Mouse (Mus musculus): ENCODE data around the gene Mamdc4. TPM values are rescaled to one million over a fixed set of nuclear protein-coding genes. Genes with fewer than 3 reads are reported as not detected.
A peak's percentile ranks its signal among the peaks of the same experiment; 100 is the strongest.
"Not testable (repeated sequence)": the region's sequence is repeated elsewhere in the genome, so short reads cannot be mapped to it uniquely, and the experiment has no call there.

Mamdc4 gene
- total RNA-seq, 2 experiments from 2014 or later = 1.6 to 4.0 TPM

DNA sequence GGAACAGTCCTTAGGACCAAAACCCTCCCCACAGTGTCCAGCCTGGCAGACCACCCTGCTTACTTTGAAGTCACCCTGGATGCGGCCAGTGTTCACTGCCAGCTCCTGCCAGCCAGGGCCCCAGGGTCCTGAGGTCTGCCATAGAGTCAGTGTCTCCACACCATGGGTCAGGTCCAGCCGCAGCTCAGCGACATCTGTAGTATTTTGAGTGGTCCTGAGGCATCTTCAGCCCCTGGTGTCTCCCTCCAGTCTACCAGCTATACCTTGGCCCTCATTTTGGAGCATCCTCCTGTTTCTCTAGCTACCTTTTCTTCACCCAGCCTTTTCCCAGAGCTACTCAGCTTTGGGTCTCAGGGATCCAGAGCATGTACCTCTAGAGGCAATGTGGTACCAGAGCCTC, 5.3 kb downstream of the Mamdc4 start:
- no peak overlapping the region for H3K27ac ChIP-seq
- DNase-seq = no peak
- no peak overlapping the region for H3K4me3 ChIP-seq
- TF ChIP-seq CTCF (IDR thresholded peaks at IDR 0.05) = no peak
- intact Hi-C loops (cut with DNase I) = no loop called here

- intact Hi-C loops (cut with DNase I) = no loop called here
- no peak overlapping the region for H3K4me3 ChIP-seq
- no peak for TF ChIP-seq CTCF (IDR thresholded peaks at IDR 0.05)
- no peak for DNase-seq
- no peak overlapping the region for H3K27ac ChIP-seq
These were observed 6.1 kb downstream of the Mamdc4 start for GRCm38 (mm10) chr2:25568473-25569019.

DNA sequence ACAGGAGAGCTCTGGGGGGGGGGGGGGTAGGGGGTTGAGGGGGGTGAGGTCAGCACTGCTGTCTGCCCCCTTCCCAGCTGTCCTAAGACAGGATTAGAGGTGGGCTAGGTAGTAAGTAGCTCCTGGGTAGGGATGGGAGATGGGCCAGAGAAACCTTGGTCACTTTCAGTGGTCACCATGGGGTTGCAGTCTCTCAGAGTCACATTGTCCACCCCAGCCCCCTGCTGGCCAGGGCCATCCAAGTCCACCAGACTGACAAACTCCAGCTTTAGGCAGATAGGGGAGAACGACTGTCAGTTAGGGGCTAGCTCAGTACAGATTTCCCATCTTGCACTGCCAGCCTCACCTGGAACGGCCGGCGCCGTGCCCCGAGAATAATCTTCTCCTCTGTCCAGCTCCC, 8.1 kb downstream of the Mamdc4 start:
- TF ChIP-seq CTCF (IDR thresholded peaks at IDR 0.05) = no peak; the same call in 1 of the 2 replicates
- DNase-seq = no peak
- intact Hi-C loops (cut with DNase I) = no loop called here
- H3K4me3 ChIP-seq = no peak overlapping the region
- no peak overlapping the region for H3K27ac ChIP-seq

DNA sequence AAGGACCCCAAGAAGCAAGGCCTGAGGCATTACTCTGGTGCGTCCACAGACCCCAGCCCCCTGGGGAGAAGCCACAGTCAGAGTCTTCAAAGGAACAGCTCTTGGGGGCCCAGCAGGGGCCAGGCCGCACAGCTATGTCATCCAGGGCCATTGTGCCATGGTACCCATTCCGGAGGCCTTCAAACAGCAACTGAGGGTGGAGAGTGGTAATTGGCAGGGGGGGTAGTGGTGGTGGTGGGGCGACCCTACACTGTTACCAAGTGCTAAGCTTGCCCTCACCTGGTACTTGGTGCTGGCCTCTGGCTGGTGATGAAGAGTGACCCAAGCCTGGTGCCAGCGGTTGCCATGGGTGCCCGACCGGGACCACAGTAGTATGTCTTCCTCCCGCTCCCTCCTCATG, 8.9 kb downstream of the Mamdc4 start:
- H3K4me3 ChIP-seq = no peak overlapping the region
- intact Hi-C loops (cut with DNase I) = no loop called here
- no peak overlapping the region for H3K27ac ChIP-seq
- DNase-seq = no peak
- TF ChIP-seq CTCF (IDR thresholded peaks at IDR 0.05) = no peak

GRCm38 (mm10) chr2:25561946-25562345, 12.7 kb downstream of the Mamdc4 start:
- H3K4me3 ChIP-seq = no peak overlapping the region
- DNase-seq = no peak
- no peak overlapping the region for H3K27ac ChIP-seq
- TF ChIP-seq CTCF (IDR thresholded peaks at IDR 0.05) = no peak
- intact Hi-C loops (cut with DNase I) = no loop called here

DNA sequence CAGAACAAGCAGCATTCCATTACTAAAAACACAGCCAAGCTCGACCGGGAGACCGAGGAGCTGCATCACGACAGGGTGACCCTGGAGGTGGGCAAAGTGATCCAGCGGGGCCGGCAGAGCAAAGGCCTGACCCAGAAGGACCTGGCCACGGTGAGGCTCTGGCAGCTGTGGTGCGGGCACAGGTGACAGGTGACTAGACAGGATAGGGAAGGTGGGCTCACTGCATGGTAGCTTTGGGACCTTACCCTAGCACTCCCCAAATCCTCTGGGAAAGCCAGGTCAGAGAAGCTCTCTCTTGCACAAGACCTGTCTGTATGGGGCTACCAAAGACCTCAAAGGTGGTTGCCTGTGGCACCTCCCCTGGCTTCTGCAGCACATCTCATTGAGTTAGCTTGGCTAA, 14.1 kb downstream of the Mamdc4 start:
- no peak for DNase-seq
- intact Hi-C loops (cut with DNase I) = no loop called here

GRCm38 (mm10) chr2:25558774-25559173, 15.9 kb downstream of the Mamdc4 start:
- DNase-seq = peak; percentile 11
- H3K27ac ChIP-seq = peak overlapping the region; percentile 97
- peak overlapping the region; percentile 99 for H3K4me3 ChIP-seq
- no peak for TF ChIP-seq CTCF (IDR thresholded peaks at IDR 0.05)
- intact Hi-C loops (cut with DNase I) = no loop called here

More for the DNA sequence above, 14.1 kb downstream of the Mamdc4 start:
- TF ChIP-seq CTCF (IDR thresholded peaks at IDR 0.05) = no peak
- no peak overlapping the region for H3K4me3 ChIP-seq
- no peak overlapping the region for H3K27ac ChIP-seq

DNA sequence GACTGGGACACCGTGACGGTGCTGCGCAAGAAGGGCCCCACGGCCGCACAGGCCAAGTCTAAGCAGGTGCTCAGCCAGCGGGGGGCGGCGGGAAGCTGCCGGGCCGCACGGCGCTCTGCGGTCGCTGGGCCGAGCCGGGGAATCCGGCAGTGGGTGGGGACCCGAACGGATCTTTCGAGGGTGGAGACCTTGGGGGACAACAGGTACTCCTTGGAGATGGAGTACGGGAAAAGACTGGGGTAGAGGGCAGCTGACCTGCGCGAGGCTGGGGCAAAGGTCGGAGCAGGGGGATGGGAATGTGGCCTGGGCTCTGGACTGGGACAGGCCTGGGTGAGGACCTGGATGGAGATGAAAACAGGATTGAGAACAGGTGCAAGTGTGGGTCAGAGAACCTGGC, 16.7 kb downstream of the Mamdc4 start:
- DNase-seq = no peak
- no peak for TF ChIP-seq CTCF (IDR thresholded peaks at IDR 0.05)
- peak overlapping the region; percentile 99 for H3K4me3 ChIP-seq
- H3K27ac ChIP-seq = peak overlapping the region; percentile 97
- intact Hi-C loops (cut with DNase I) = no loop called here

DNA sequence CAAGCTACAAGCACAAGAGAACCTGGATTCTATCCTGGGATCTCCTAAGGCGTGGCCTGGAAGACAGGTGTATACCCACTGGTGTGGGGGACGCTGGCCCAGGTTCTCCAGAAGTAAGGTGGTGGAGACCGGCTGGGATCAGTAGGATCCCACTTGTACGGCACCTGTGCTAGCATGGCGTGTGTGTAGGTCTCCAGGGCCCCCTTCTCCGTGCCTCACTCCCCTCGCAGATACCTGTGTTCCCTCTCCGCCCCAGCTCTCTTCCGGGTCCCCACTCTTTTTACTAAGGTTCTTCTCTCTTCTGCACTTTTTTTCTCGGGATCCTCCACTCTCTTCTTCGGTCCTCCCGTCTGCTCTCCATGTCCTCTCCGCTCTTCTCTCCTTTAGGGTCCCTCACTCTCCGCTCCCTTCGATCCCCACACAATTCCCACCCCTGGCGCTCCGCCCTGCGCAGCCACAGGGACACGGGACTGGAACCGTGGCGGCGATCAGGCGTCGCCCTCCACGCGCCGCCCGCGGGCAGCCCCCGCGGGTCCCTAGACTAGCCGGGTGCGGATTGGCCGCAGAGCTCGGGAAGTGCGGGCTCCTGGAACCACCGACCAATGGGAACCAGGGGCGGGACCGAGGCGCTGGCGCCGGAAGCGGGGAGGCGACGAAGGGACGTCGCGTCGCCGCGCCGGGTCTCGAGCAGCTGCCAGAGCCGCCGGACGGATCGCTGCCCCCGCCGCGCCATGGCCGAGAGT, 17.3 kb downstream of the Mamdc4 start, which contains the start of gene Edf1:
Gene Edf1 (plus strand): TSS at position 627 of the 743 bp plus-strand sequence.
- intact Hi-C loops (cut with DNase I) = no loop called here

GRCm38 (mm10) chr2:25556296-25556695, 18.3 kb downstream of the Mamdc4 start:
- intact Hi-C loops (cut with DNase I) = no loop called here
- Histone ChIP-seq H3K27ac (peak overlapping the region; percentile 97), H3K4me3 (no peak overlapping the region)
- TF ChIP-seq CTCF (IDR thresholded peaks at IDR 0.05) = no peak
- peak; percentile 10 for DNase-seq

More for the DNA sequence above, 17.3 kb downstream of the Mamdc4 start, which contains the start of gene Edf1:
- Histone ChIP-seq H3K4me3 (peak within 1 kb of the TSS; percentile 99), H3K27ac (peak within 1 kb of the TSS; percentile 97)
- DNase-seq = peak; percentile 99
- no peak for TF ChIP-seq CTCF (IDR thresholded peaks at IDR 0.05)

DNA sequence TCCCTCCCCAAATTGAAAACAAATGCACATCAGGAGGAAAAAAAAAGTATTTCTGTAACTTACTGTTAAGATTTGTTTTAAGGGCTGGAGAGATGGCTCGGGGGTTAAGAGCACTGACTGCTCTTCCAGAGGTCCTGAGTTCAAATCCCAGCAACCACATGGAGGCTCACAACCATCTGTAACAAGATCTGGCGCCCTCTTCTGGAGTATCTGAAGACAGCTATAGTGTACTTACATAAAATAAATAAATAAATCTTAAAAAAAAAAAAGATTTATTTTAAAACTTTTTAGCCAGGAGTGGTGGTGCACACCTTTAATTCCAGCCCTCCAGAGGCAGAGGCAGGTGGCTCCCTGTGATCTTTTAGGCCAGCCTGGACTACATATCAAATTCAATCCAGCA, 19.2 kb downstream of the Mamdc4 start:
- intact Hi-C loops (cut with DNase I); DNase-seq; H3K4me3 ChIP-seq; H3K27ac ChIP-seq: not testable (repeated sequence)
- TF ChIP-seq CTCF (IDR thresholded peaks at IDR 0.05) = peak; percentile 45

GRCm38 (mm10) chr2:25553171-25553786, 21.4 kb downstream of the Mamdc4 start:
- not testable (repeated sequence) for H3K27ac ChIP-seq, DNase-seq, H3K4me3 ChIP-seq
- intact Hi-C loops (cut with DNase I) = loop anchor here (5.0 kb wide), 1 partner anchor 131 kb away; the partner anchor contains the start of gene Fut7

DNA sequence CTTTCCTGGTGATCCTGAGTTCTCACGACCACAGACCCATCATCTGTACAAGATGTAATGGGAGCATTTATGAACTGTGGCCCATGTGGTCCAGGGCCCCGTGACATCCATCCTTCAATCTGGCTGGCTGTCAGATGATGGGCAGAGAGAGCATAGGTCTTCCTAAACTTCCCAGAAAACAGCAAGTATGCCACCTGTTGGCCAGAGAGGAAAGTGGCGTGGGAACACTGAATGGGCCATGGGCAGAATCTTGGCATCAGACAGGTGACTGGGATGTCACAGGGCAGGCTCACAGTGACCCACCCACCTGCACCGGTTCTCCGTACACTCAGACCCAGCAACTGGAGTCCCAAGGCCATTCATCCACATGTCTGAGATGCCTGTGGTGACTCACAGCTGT, 23.5 kb downstream of the Mamdc4 start:
- intact Hi-C loops (cut with DNase I) = loop anchor here (2.0 to 5.0 kb wide), 2 partner anchors 42 to 129 kb away; partner anchors contain the start of gene Fut7

More for the DNA sequence above, 23.5 kb downstream of the Mamdc4 start:
- no peak overlapping the region for H3K27ac ChIP-seq
- DNase-seq = peak; percentile 71
- H3K4me3 ChIP-seq = no peak overlapping the region
- TF ChIP-seq CTCF (IDR thresholded peaks at IDR 0.05) = peak; percentile 80

Measured in gastrocnemius, adult 2 months (tissue).